In genomic region chr7:116035504-116035903, GRCm38 (mm10) we compare ENCODE assay signal across 14 mouse cellular contexts. TPM values are rescaled to one million over a fixed set of nuclear protein-coding genes. Genes with fewer than 3 reads are reported as not detected.
DNase-seq lines count a peak whose midpoint lies in the region; ATAC-seq lines count a peak whose summit lies in the region.
"Had no signal": no experiment of that assay in that cellular context is flagged by ENCODE, and none has a peak within 500 bp of the region (broad histone marks: within the 10 kb centered on the region; RNA-seq: fewer than 3 reads in every experiment).

No protein-coding gene starts in this region.

- H3K27ac ChIP-seq in hindbrain, embryonic 14.5 days, result no peak overlapping the region
- no peak overlapping the region for H3K27ac ChIP-seq in hindbrain, embryonic 10.5 days
- H3K27ac ChIP-seq in forebrain, embryonic 12.5 days, result no peak overlapping the region
- H3K27ac ChIP-seq in limb, embryonic 13.5 days, result no peak overlapping the region
- no peak overlapping the region for H3K27ac ChIP-seq in neural tube, embryonic 15.5 days (replicated peaks)

- no peaks in the 10 kb centered on the region for H3K36me3 ChIP-seq in hindbrain, embryonic 14.5 days (replicated peaks; ENCODE audit: control insufficient read depth, insufficient read depth)
- no peaks in the 10 kb centered on the region for H3K36me3 ChIP-seq in hindbrain, embryonic 10.5 days
- no peaks in the 10 kb centered on the region for H3K36me3 ChIP-seq in forebrain, embryonic 12.5 days (replicated peaks)
- no peaks in the 10 kb centered on the region for H3K36me3 ChIP-seq in limb, embryonic 13.5 days
- H3K36me3 ChIP-seq in neural tube, embryonic 15.5 days, result no peaks in the 10 kb centered on the region

- no peak overlapping the region for H3K4me3 ChIP-seq in hindbrain, embryonic 14.5 days (replicated peaks; ENCODE audit: low read length)
- H3K4me3 ChIP-seq in hindbrain, embryonic 10.5 days, result no peak overlapping the region
- H3K4me3 ChIP-seq in forebrain, embryonic 12.5 days (replicated peaks), result peak overlapping the region; percentile 76; the same call in 1 of the 2 replicates
- H3K4me3 ChIP-seq in limb, embryonic 13.5 days, result peak overlapping the region; percentile 65
- no peak overlapping the region for H3K4me3 ChIP-seq in neural tube, embryonic 15.5 days (replicated peaks)

- H3K4me2 ChIP-seq in hindbrain, embryonic 14.5 days (replicated peaks), result 0 out of 2 replicates have a peak overlapping the region, but pooled peaks have one; percentile 1
- H3K4me2 ChIP-seq in forebrain, embryonic 12.5 days, result peak overlapping the region; percentile 99
- peak overlapping the region; percentile 99 for H3K4me2 ChIP-seq in limb, embryonic 13.5 days (replicated peaks)
- peak overlapping the region; percentile 100 for H3K4me2 ChIP-seq in neural tube, embryonic 15.5 days

- DNase-seq in hindbrain, embryonic 14.5 days (ENCODE audit: low spot score), result no peak
- no peak for DNase-seq in hindbrain, embryonic 10.5 days (ENCODE audit: low spot score)
- DNase-seq in kidney, postnatal 10 days, result no peak
- DNase-seq: adrenal gland, postnatal 25 days; cerebellum, postnatal 36 days; heart, postnatal 4 days; kidney, adult 2 months; layer of hippocampus, postnatal 36 days; liver; lung, embryonic 14.5 days had no signal

- H3K9ac ChIP-seq in hindbrain, embryonic 14.5 days, result no peak overlapping the region
- H3K9ac ChIP-seq in forebrain, embryonic 12.5 days, result 0 out of 2 replicates have a peak overlapping the region, but pooled peaks have one; percentile 22
- peak overlapping the region; percentile 88 for H3K9ac ChIP-seq in limb, embryonic 13.5 days
- no peak overlapping the region for H3K9ac ChIP-seq in neural tube, embryonic 15.5 days (replicated peaks)
- H3K9ac ChIP-seq: lung, embryonic 14.5 days had no signal

- peaks cover 75% of the 10 kb centered on the region for H3K27me3 ChIP-seq in hindbrain, embryonic 14.5 days (ENCODE audit: control insufficient read depth, insufficient read depth, low read length)
- peaks cover 68% of the 10 kb centered on the region for H3K27me3 ChIP-seq in hindbrain, embryonic 10.5 days (ENCODE audit: insufficient read depth, poor library complexity, severe bottlenecking)
- peaks cover 28% of the 10 kb centered on the region for H3K27me3 ChIP-seq in forebrain, embryonic 12.5 days
- peaks cover 51% of the 10 kb centered on the region for H3K27me3 ChIP-seq in limb, embryonic 13.5 days
- peaks cover 53% of the 10 kb centered on the region for H3K27me3 ChIP-seq in neural tube, embryonic 15.5 days (replicated peaks)

- ATAC-seq in hindbrain, embryonic 14.5 days (ENCODE audit: low FRiP score), result no peak
- ATAC-seq in forebrain, embryonic 12.5 days (ENCODE audit: low FRiP score), result no peak
- ATAC-seq in limb, embryonic 13.5 days (ENCODE audit: low FRiP score, low read depth), result no peak
- no peak for ATAC-seq in neural tube, embryonic 15.5 days (ENCODE audit: low FRiP score)
- ATAC-seq in activated CD4-positive, CD25-positive, alpha-beta regulatory T cell, adult 4 months, result no peak

- peaks cover 47% of the 10 kb centered on the region; the same call in 1 of the 2 replicates for H3K4me1 ChIP-seq in hindbrain, embryonic 14.5 days (replicated peaks; ENCODE audit: control insufficient read depth, insufficient read depth, low read length)
- peaks cover 71% of the 10 kb centered on the region for H3K4me1 ChIP-seq in hindbrain, embryonic 10.5 days (replicated peaks)
- H3K4me1 ChIP-seq in forebrain, embryonic 12.5 days, result peaks cover 62% of the 10 kb centered on the region
- H3K4me1 ChIP-seq in limb, embryonic 13.5 days, result peaks cover 36% of the 10 kb centered on the region
- peaks cover 62% of the 10 kb centered on the region for H3K4me1 ChIP-seq in neural tube, embryonic 15.5 days

- H3K9me3 ChIP-seq in hindbrain, embryonic 14.5 days (ENCODE audit: control insufficient read depth, low read length), result no peaks in the 10 kb centered on the region
- no peaks in the 10 kb centered on the region for H3K9me3 ChIP-seq in hindbrain, embryonic 10.5 days
- H3K9me3 ChIP-seq in forebrain, embryonic 12.5 days, result no peaks in the 10 kb centered on the region
- H3K9me3 ChIP-seq in limb, embryonic 13.5 days, result no peaks in the 10 kb centered on the region
- no peaks in the 10 kb centered on the region for H3K9me3 ChIP-seq in neural tube, embryonic 15.5 days (replicated peaks)

- WGBS in hindbrain, embryonic 14.5 days, result 47% methylated on average over 4 of the region's 4 CpGs
- 19% methylated on average over 4 of the region's 4 CpGs for WGBS in hindbrain, embryonic 10.5 days
- 29% methylated on average over 4 of the region's 4 CpGs for WGBS in forebrain, embryonic 12.5 days
- WGBS in limb, embryonic 13.5 days, result 46% methylated on average over 4 of the region's 4 CpGs
- WGBS in neural tube, embryonic 15.5 days, result 47% methylated on average over 4 of the region's 4 CpGs

RNA-seq across cellular contexts. Expression of gene Sox6, which starts 3.1 kb away (rescaled TPM):
- polyA plus RNA-seq in hindbrain, embryonic 14.5 days (2014; fragmentation: Nextera tagmentation; extraction: Ambion mirVana), result 29.7 and 32.7 TPM in 2 replicates
- 20.3 and 22.5 TPM in 2 replicates for polyA plus RNA-seq in hindbrain, embryonic 10.5 days (2016; fragmentation: Nextera tagmentation; extraction: Ambion mirVana)
- 134 and 138 TPM in 2 replicates for polyA plus RNA-seq in forebrain, embryonic 12.5 days (2016; fragmentation: Nextera tagmentation; extraction: Ambion mirVana)
- 105 and 124 TPM in 2 replicates for polyA plus RNA-seq in limb, embryonic 13.5 days (2015; fragmentation: Nextera tagmentation; extraction: Ambion mirVana)
- 25.5 and 38.0 TPM in 2 replicates for polyA plus RNA-seq in neural tube, embryonic 15.5 days (2015; fragmentation: Nextera tagmentation; extraction: Ambion mirVana)
- not detected for polyA plus RNA-seq in activated CD4-positive, CD25-positive, alpha-beta regulatory T cell, adult 4 months (2017; shearing (Covaris generic))

RNA-seq across cellular contexts. Expression of gene 1110004F10Rik, which starts 3.7 kb away (rescaled TPM):
- 316 and 322 TPM in 2 replicates for polyA plus RNA-seq in hindbrain, embryonic 14.5 days (2014; fragmentation: Nextera tagmentation; extraction: Ambion mirVana)
- polyA plus RNA-seq in hindbrain, embryonic 10.5 days (2016; fragmentation: Nextera tagmentation; extraction: Ambion mirVana), result 326 and 353 TPM in 2 replicates
- 342 TPM in 2 replicates for polyA plus RNA-seq in forebrain, embryonic 12.5 days (2016; fragmentation: Nextera tagmentation; extraction: Ambion mirVana)
- 319 and 338 TPM in 2 replicates for polyA plus RNA-seq in limb, embryonic 13.5 days (2015; fragmentation: Nextera tagmentation; extraction: Ambion mirVana)
- polyA plus RNA-seq in neural tube, embryonic 15.5 days (2015; fragmentation: Nextera tagmentation; extraction: Ambion mirVana), result 287 and 295 TPM in 2 replicates
- 100 to 1,000 TPM; 200 to 234 TPM for polyA plus RNA-seq in activated CD4-positive, CD25-positive, alpha-beta regulatory T cell, adult 4 months (2017; shearing (Covaris generic))

RNA-seq across cellular contexts. Expression of gene Gm4353, which starts 48.9 kb away (rescaled TPM):
- polyA plus RNA-seq in hindbrain, embryonic 14.5 days (2014; fragmentation: Nextera tagmentation; extraction: Ambion mirVana), result 0.40 and 1.3 TPM in 2 replicates
- polyA plus RNA-seq in hindbrain, embryonic 10.5 days (2016; fragmentation: Nextera tagmentation; extraction: Ambion mirVana), result 0.71 and 0.90 TPM in 2 replicates
- polyA plus RNA-seq in forebrain, embryonic 12.5 days (2016; fragmentation: Nextera tagmentation; extraction: Ambion mirVana), result 0.68 TPM in 2 replicates
- polyA plus RNA-seq in limb, embryonic 13.5 days (2015; fragmentation: Nextera tagmentation; extraction: Ambion mirVana), result 1.6 and 1.7 TPM in 2 replicates
- polyA plus RNA-seq in neural tube, embryonic 15.5 days (2015; fragmentation: Nextera tagmentation; extraction: Ambion mirVana), result 0.89 and 1.7 TPM in 2 replicates
- 1 to 10 TPM in 1 of 2 experiments, under 1 TPM in 1; 0.82 to 1.3 TPM for polyA plus RNA-seq in activated CD4-positive, CD25-positive, alpha-beta regulatory T cell, adult 4 months (2017; shearing (Covaris generic))

Comparison
In these comparisons a context has a peak if more than half of its experiments do, and no peak if none do; other contexts are left out.
1. H3K4me2 ChIP-seq: peak in every context shown above with its lines; median percentile 100 in neural tube, embryonic 15.5 days; 99 in forebrain, embryonic 12.5 days; 99 in limb, embryonic 13.5 days; 1 in hindbrain, embryonic 14.5 days.
2. H3K4me3 ChIP-seq: peak in forebrain, embryonic 12.5 days (single experiment) and limb, embryonic 13.5 days (single experiment); none in hindbrain, embryonic 14.5 days (single experiment), hindbrain, embryonic 10.5 days (single experiment) and neural tube, embryonic 15.5 days (single experiment).
3. H3K9ac ChIP-seq: peak in forebrain, embryonic 12.5 days (single experiment) and limb, embryonic 13.5 days (single experiment); none in hindbrain, embryonic 14.5 days (single experiment) and neural tube, embryonic 15.5 days (single experiment).
4. RNA of gene Sox6, which starts 3.1 kb away (polyA plus RNA-seq): 134 to 138 TPM in forebrain, embryonic 12.5 days, 105 to 124 TPM in limb, embryonic 13.5 days, 25.5 to 38.0 TPM in neural tube, embryonic 15.5 days, 29.7 to 32.7 TPM in hindbrain, embryonic 14.5 days and 20.3 to 22.5 TPM in hindbrain, embryonic 10.5 days; not detected in activated CD4-positive, CD25-positive, alpha-beta regulatory T cell, adult 4 months; every median in the first group is over 10 times any median in the second.